Mouse (Mus musculus) common myeloid progenitor, adult 5-6 weeks (primary cell): ENCODE measurements around the gene Ipo5. TPM values are rescaled to one million over a fixed set of nuclear protein-coding genes. Genes with fewer than 3 reads are reported as not detected.

Source experiments
- ATAC-seq: replicated peaks from 2 replicates; pipeline ENCODE4 v1.8.0; 2016; ENCODE audit warnings: low read depth, mild to moderate bottlenecking, moderate TSS enrichment, inconsistent platforms; ENCODE audit not compliant: poor library complexity, severe bottlenecking
- total RNA-seq: library from RNA; stranded (forward); fragments of 200-1000, 187-1606 nt; gene quantifications from 2 replicates; pipeline ENCODE4 v1.2.3, GENCODE M21; 2017

Ipo5 gene
- total RNA-seq, 1 experiment from 2014 or later, result 238 TPM

- no peak for ATAC-seq
These were observed 78.1 kb downstream of the Ipo5 start for GRCm38 (mm10) chr14:120989126-120989525.

Other genes with a start within 250 kb of the Ipo5 start
- gene Farp1, start 124.0 kb downstream of the Ipo5 start, total RNA-seq, result 0.50 TPM in 1 of 2 replicates, not detected in the other